Mouse (Mus musculus) heart, embryonic 10.5 days (tissue): ENCODE measurements around the gene Pigk. TPM values are rescaled to one million over a fixed set of nuclear protein-coding genes. Genes with fewer than 3 reads are reported as not detected.

Source experiments
- DNase-seq: peaks from one replicate; pipeline ENCODE4 v3.0.0-alpha.2; 2017; ENCODE audit warnings: low spot score
- H3K27ac ChIP-seq: fragments of 300-500 bp; sonication (generic); 2 replicates; pipeline ENCODE4 v1.5.1; 2016; ENCODE audit warnings: mild to moderate bottlenecking
- H3K27me3 ChIP-seq: fragments of 300-500 bp; sonication (generic); 2 replicates; pipeline ENCODE4 v1.6.1; 2016; ENCODE audit warnings: mild to moderate bottlenecking; ENCODE audit not compliant: poor library complexity, insufficient read depth, severe bottlenecking
- H3K36me3 ChIP-seq: fragments of 300-500 bp; sonication (generic); 2 replicates; pipeline ENCODE4 v1.6.1; 2016; ENCODE audit warnings: mild to moderate bottlenecking, moderate library complexity
- H3K4me1 ChIP-seq: fragments of 300-500 bp; sonication (generic); 2 replicates; pipeline ENCODE4 v1.6.1; 2016; ENCODE audit warnings: mild to moderate bottlenecking
- H3K4me3 ChIP-seq: fragments of 300-500 bp; sonication (generic); 2 replicates; pipeline ENCODE4 v1.5.1; 2016; ENCODE audit warnings: mild to moderate bottlenecking, moderate library complexity
- H3K9me3 ChIP-seq: fragments of 300-500 bp; sonication (generic); 2 replicates; pipeline ENCODE4 v1.6.1; 2016; ENCODE audit warnings: mild to moderate bottlenecking, moderate library complexity
- WGBS: fragments of 180-500 bp; shearing (Covaris S2); methylation state at CpG from one replicate; pipeline ENCODE4 v1.1.7; 2016; 5-methylcytosine and 5-hydroxymethylcytosine counted together
- polyA plus RNA-seq: library from polyadenylated mRNA; unstranded; fragments of >200 nt; fragmentation: Nextera tagmentation; extraction: Ambion mirVana; gene quantifications from 2 replicates; pipeline ENCODE4 v1.2.1, GENCODE M21; 2016

The Pigk gene
- polyA plus RNA-seq, 1 experiment from 2014 or later: 47.3 TPM

GRCm38 (mm10) chr3:152948556-152948955 lies 234.7 kb downstream of the Pigk start:
- no peaks in the 10 kb centered on the region for H3K27me3 ChIP-seq
- H3K4me1 ChIP-seq: no peaks in the 10 kb centered on the region
- no peak overlapping the region for H3K27ac ChIP-seq
- no peaks in the 10 kb centered on the region for H3K36me3 ChIP-seq
- H3K9me3 ChIP-seq: no peaks in the 10 kb centered on the region
- DNase-seq: no peak
- 85% methylated on average over 7 of the region's 7 CpGs for WGBS
- no peak overlapping the region for H3K4me3 ChIP-seq

- no peak for DNase-seq
- Histone ChIP-seq H3K9me3 (no peaks in the 10 kb centered on the region), H3K27me3 (no peaks in the 10 kb centered on the region), H3K4me1 (no peaks in the 10 kb centered on the region), H3K27ac (no peak overlapping the region), H3K36me3 (no peaks in the 10 kb centered on the region), H3K4me3 (no peak overlapping the region)
- 89% methylated on average over 15 of the region's 15 CpGs for WGBS
These were observed 235.4 kb downstream of the Pigk start for GRCm38 (mm10) chr3:152949233-152949777.

GRCm38 (mm10) chr3:152950299-152950698 lies 236.4 kb downstream of the Pigk start:
- no peaks in the 10 kb centered on the region for H3K9me3 ChIP-seq
- H3K4me3 ChIP-seq: no peak overlapping the region
- WGBS: 81% methylated on average over 5 of the region's 5 CpGs
- no peak overlapping the region for H3K27ac ChIP-seq
- H3K4me1 ChIP-seq: no peaks in the 10 kb centered on the region
- no peaks in the 10 kb centered on the region for H3K27me3 ChIP-seq
- DNase-seq: no peak
- H3K36me3 ChIP-seq: no peaks in the 10 kb centered on the region

GRCm38 (mm10) chr3:152950914-152951313 lies 237.0 kb downstream of the Pigk start:
- WGBS: 89% methylated on average over 9 of the region's 9 CpGs

GRCm38 (mm10) chr3:152951634-152952545 lies 238.0 kb downstream of the Pigk start:
- H3K27ac ChIP-seq: no peak overlapping the region
- no peaks in the 10 kb centered on the region for H3K36me3 ChIP-seq
- no peaks in the 10 kb centered on the region for H3K4me1 ChIP-seq
- no peaks in the 10 kb centered on the region for H3K9me3 ChIP-seq
- H3K27me3 ChIP-seq: no peaks in the 10 kb centered on the region
- WGBS: 70% methylated on average over 11 of the region's 11 CpGs
- no peak for DNase-seq
- H3K4me3 ChIP-seq: no peak overlapping the region

More at GRCm38 (mm10) chr3:152950914-152951313, 237.0 kb downstream of the Pigk start:
- Histone ChIP-seq H3K4me1 (no peaks in the 10 kb centered on the region), H3K4me3 (no peak overlapping the region), H3K27me3 (no peaks in the 10 kb centered on the region), H3K27ac (no peak overlapping the region), H3K9me3 (no peaks in the 10 kb centered on the region), H3K36me3 (no peaks in the 10 kb centered on the region)
- DNase-seq: no peak

GRCm38 (mm10) chr3:152956038-152956437 lies 242.1 kb downstream of the Pigk start:
- Histone ChIP-seq H3K27ac (no peak overlapping the region), H3K9me3 (no peaks in the 10 kb centered on the region), H3K4me3 (no peak overlapping the region), H3K27me3 (no peaks in the 10 kb centered on the region), H3K4me1 (no peaks in the 10 kb centered on the region), H3K36me3 (no peaks in the 10 kb centered on the region)
- DNase-seq: no peak
- 61% methylated on average over 5 of the region's 5 CpGs for WGBS

GRCm38 (mm10) chr3:152956771-152957170 lies 242.9 kb downstream of the Pigk start:
- WGBS: 74% methylated on average over 4 of the region's 4 CpGs
- Histone ChIP-seq H3K36me3 (no peaks in the 10 kb centered on the region), H3K4me1 (no peaks in the 10 kb centered on the region), H3K27ac (no peak overlapping the region), H3K9me3 (no peaks in the 10 kb centered on the region), H3K27me3 (no peaks in the 10 kb centered on the region), H3K4me3 (no peak overlapping the region)
- DNase-seq: no peak

- WGBS: 60% methylated on average over 11 of the region's 11 CpGs
- H3K4me3 ChIP-seq: no peak overlapping the region
- no peaks in the 10 kb centered on the region for H3K4me1 ChIP-seq
- H3K27me3 ChIP-seq: no peaks in the 10 kb centered on the region
- H3K27ac ChIP-seq: no peak overlapping the region
- H3K36me3 ChIP-seq: no peaks in the 10 kb centered on the region
- peak; percentile 81 for DNase-seq
- H3K9me3 ChIP-seq: no peaks in the 10 kb centered on the region
These were observed 244.7 kb downstream of the Pigk start for GRCm38 (mm10) chr3:152958358-152959150.

- WGBS: 71% methylated on average over 10 of the region's 10 CpGs
These were observed 248.0 kb downstream of the Pigk start for GRCm38 (mm10) chr3:152961855-152962376.

GRCm38 (mm10) chr3:152969774-152970347 lies 256.0 kb downstream of the Pigk start:
- Histone ChIP-seq H3K27me3 (0 out of 2 replicates have a peak, but pooled peaks cover 7% of the 10 kb centered on the region), H3K4me1 (no peaks in the 10 kb centered on the region), H3K27ac (no peak overlapping the region), H3K4me3 (no peak overlapping the region), H3K9me3 (no peaks in the 10 kb centered on the region), H3K36me3 (no peaks in the 10 kb centered on the region)
- WGBS: 72% methylated on average over 16 of the region's 16 CpGs
- no peak for DNase-seq

More at GRCm38 (mm10) chr3:152961855-152962376, 248.0 kb downstream of the Pigk start:
- H3K36me3 ChIP-seq: no peaks in the 10 kb centered on the region
- no peaks in the 10 kb centered on the region for H3K27me3 ChIP-seq
- no peaks in the 10 kb centered on the region for H3K4me1 ChIP-seq
- no peak overlapping the region for H3K4me3 ChIP-seq
- no peak overlapping the region for H3K27ac ChIP-seq
- H3K9me3 ChIP-seq: no peaks in the 10 kb centered on the region
- DNase-seq: no peak

- no peaks in the 10 kb centered on the region for H3K4me1 ChIP-seq
- 0 out of 2 replicates have a peak, but pooled peaks cover 10% of the 10 kb centered on the region for H3K27me3 ChIP-seq
- no peak for DNase-seq
- no peaks in the 10 kb centered on the region for H3K9me3 ChIP-seq
- H3K36me3 ChIP-seq: no peaks in the 10 kb centered on the region
- WGBS: 79% methylated on average over 4 of the region's 4 CpGs
- H3K4me3 ChIP-seq: no peak overlapping the region
- no peak overlapping the region for H3K27ac ChIP-seq
These were observed 257.5 kb downstream of the Pigk start for GRCm38 (mm10) chr3:152971373-152971772.

GRCm38 (mm10) chr3:152979481-152980092 lies 265.7 kb downstream of the Pigk start:
- 45% methylated on average over 11 of the region's 11 CpGs for WGBS
- Histone ChIP-seq H3K27ac (no peak overlapping the region), H3K27me3 (peaks cover 67% of the 10 kb centered on the region), H3K9me3 (no peaks in the 10 kb centered on the region), H3K4me3 (no peak overlapping the region), H3K36me3 (no peaks in the 10 kb centered on the region), H3K4me1 (peaks cover 23% of the 10 kb centered on the region)
- peak; percentile 74 for DNase-seq
